Mouse (Mus musculus) CH12.LX (cell line): ENCODE data around the gene Tmem233. TPM values are rescaled to one million over a fixed set of nuclear protein-coding genes. Genes with fewer than 3 reads are reported as not detected.
A peak's percentile ranks its signal among the peaks of the same experiment; 100 is the strongest.

Experiments used
- DNase-seq: peaks from one replicate; pipeline ENCODE4 v3.0.0-alpha.2; 2013; ENCODE audit errors: extremely low read depth
- H3K27ac ChIP-seq: 2 replicates; pipeline ENCODE4 v1.5.1; 2012; ENCODE audit warnings: low read depth, mild to moderate bottlenecking, control low read depth, moderate library complexity; ENCODE audit not compliant: insufficient read depth
- H3K27me3 ChIP-seq: replicated peaks from 2 replicates; pipeline ENCODE3; 2012; ENCODE audit warnings: inconsistent platforms
- H3K36me3 ChIP-seq, 2 experiments: replicated peaks in 1 of 2; 2 replicates each; pipeline versions ENCODE3 to v1.6.1; 2012; ENCODE audit warnings: inconsistent platforms in 1 of 2, low read length in 1 of 2, mild to moderate bottlenecking in 1 of 2, mixed read lengths in 1 of 2, moderate library complexity in 1 of 2; ENCODE audit not compliant: control insufficient read depth in 1 of 2, insufficient read depth in 1 of 2
- H3K4me1 ChIP-seq, 2 experiments: 2 replicates each; pipeline ENCODE4 v1.6.1; 2012; ENCODE audit warnings: inconsistent platforms in 1 of 2, moderate library complexity in 1 of 2; ENCODE audit not compliant: insufficient read depth in 2 of 2, control insufficient read depth in 1 of 2
- H3K4me2 ChIP-seq: 2 replicates; pipeline ENCODE4 v1.6.1; 2012; ENCODE audit warnings: low read depth, mild to moderate bottlenecking, control low read depth; ENCODE audit not compliant: poor library complexity, insufficient read depth, severe bottlenecking
- H3K4me3 ChIP-seq, 3 experiments: fragments of 150-350 bp in 1 of 3; sonication (generic) in 1 of 3; replicated peaks in 1 of 3; 2 replicates each; pipeline versions ENCODE3 to v1.5.1; 2011 to 2012; ENCODE audit warnings: low read depth in 2 of 3, low read length in 2 of 3, mild to moderate bottlenecking in 2 of 3, moderate library complexity in 2 of 3, control low read depth in 1 of 3, improper control_type of control experiment in 1 of 3, inconsistent platforms in 1 of 3, mixed read lengths in 1 of 3; ENCODE audit not compliant: poor library complexity in 1 of 3
- H3K79me2 ChIP-seq: replicated peaks from 2 replicates; pipeline ENCODE4 v1.6.1; 2012; ENCODE audit warnings: mild to moderate bottlenecking, moderate library complexity; ENCODE audit not compliant: control insufficient read depth, poor library complexity, insufficient read depth, severe bottlenecking; ENCODE audit errors: extremely low read depth
- H3K9ac ChIP-seq: 2 replicates; pipeline ENCODE4 v1.6.1; 2012; ENCODE audit warnings: low read depth, mild to moderate bottlenecking, control low read depth, moderate library complexity; ENCODE audit not compliant: insufficient read depth
- H3K9me3 ChIP-seq: replicated peaks from 2 replicates; pipeline ENCODE3; 2012; ENCODE audit warnings: low read length, inconsistent platforms, mixed read lengths
- BHLHE40 ChIP-seq: IDR thresholded peaks from 2 replicates; pipeline ENCODE4 v1.6.1; 2011; ENCODE audit warnings: mild to moderate bottlenecking, low read depth, low read length, improper control_type of control experiment
- EP300 ChIP-seq: IDR thresholded peaks from 2 replicates; pipeline ENCODE4 v1.6.1; 2011; ENCODE audit warnings: low read length, improper control_type of control experiment
- ETS1 ChIP-seq: conservative IDR thresholded peaks from 2 replicates; pipeline ENCODE4 v1.6.1; 2012; ENCODE audit warnings: low read depth, mild to moderate bottlenecking, inconsistent platforms, low read length, improper control_type of control experiment, moderate library complexity
- GABPA ChIP-seq: IDR thresholded peaks from 2 replicates; pipeline ENCODE4 v1.6.1; 2012; ENCODE audit warnings: low read depth, low read length, improper control_type of control experiment, inconsistent platforms; ENCODE audit not compliant: insufficient replicate concordance
- JUN ChIP-seq: IDR thresholded peaks from 2 replicates; pipeline ENCODE4 v1.6.1; 2011; ENCODE audit warnings: low read depth, mild to moderate bottlenecking, low read length, improper control_type of control experiment, moderate library complexity; ENCODE audit not compliant: insufficient read depth
- JUND ChIP-seq: conservative IDR thresholded peaks from 2 replicates; pipeline ENCODE4 v1.6.1; 2011; ENCODE audit warnings: low read depth, low read length, improper control_type of control experiment
- KAT2A ChIP-seq: IDR thresholded peaks from 2 replicates; pipeline ENCODE4 v1.6.1; 2012; ENCODE audit warnings: low read length, improper control_type of control experiment, inconsistent platforms; ENCODE audit not compliant: insufficient replicate concordance
- MAZ ChIP-seq: IDR thresholded peaks from 2 replicates; pipeline ENCODE4 v1.6.1; 2012; ENCODE audit warnings: low read depth, mild to moderate bottlenecking, inconsistent platforms, low read length, improper control_type of control experiment, moderate library complexity
- MEF2A ChIP-seq: IDR thresholded peaks from 2 replicates; pipeline ENCODE4 v1.6.1; 2014; ENCODE audit warnings: low read depth, mild to moderate bottlenecking, inconsistent platforms, low read length, improper control_type of control experiment, borderline replicate concordance
- PAX5 ChIP-seq: IDR thresholded peaks from 2 replicates; pipeline ENCODE4 v1.6.1; 2012; ENCODE audit warnings: low read length, inconsistent platforms, mixed read lengths
- POLR2A ChIP-seq: IDR thresholded peaks from 2 replicates; pipeline ENCODE4 v1.6.1; 2011; ENCODE audit warnings: low read depth, mild to moderate bottlenecking, improper control_type of control experiment, low read length
- POLR2AphosphoS2 ChIP-seq: IDR thresholded peaks from 2 replicates; pipeline ENCODE4 v1.6.1; 2011; ENCODE audit warnings: low read depth, low read length, improper control_type of control experiment
- RAD21 ChIP-seq: IDR thresholded peaks from 2 replicates; pipeline ENCODE4 v1.6.1; 2011; ENCODE audit warnings: low read depth, mild to moderate bottlenecking, low read length, improper control_type of control experiment, moderate library complexity
- RCOR1 ChIP-seq: conservative IDR thresholded peaks from 2 replicates; pipeline ENCODE4 v1.6.1; 2012; ENCODE audit warnings: low read depth, mild to moderate bottlenecking, inconsistent platforms, low read length, improper control_type of control experiment
- SIN3A ChIP-seq: IDR thresholded peaks from 2 replicates; pipeline ENCODE4 v1.6.1; 2012; ENCODE audit warnings: low read length, improper control_type of control experiment, inconsistent platforms
- TCF12 ChIP-seq: IDR thresholded peaks from 2 replicates; pipeline ENCODE4 v1.6.1; 2014; ENCODE audit warnings: low read depth, mild to moderate bottlenecking, inconsistent platforms, low read length, improper control_type of control experiment
- USF1 ChIP-seq: IDR thresholded peaks from 2 replicates; pipeline ENCODE4 v1.6.1; 2014; ENCODE audit warnings: low read depth, mild to moderate bottlenecking, inconsistent platforms, low read length, improper control_type of control experiment
- USF2 ChIP-seq: conservative IDR thresholded peaks from 2 replicates; pipeline ENCODE4 v1.6.1; 2011; ENCODE audit warnings: low read depth, low read length, improper control_type of control experiment
- ZC3H11A ChIP-seq: IDR thresholded peaks from 2 replicates; pipeline ENCODE4 v1.6.1; 2012; ENCODE audit warnings: low read depth, mild to moderate bottlenecking, inconsistent platforms, low read length, improper control_type of control experiment
- ZKSCAN1 ChIP-seq: IDR thresholded peaks from 2 replicates; pipeline ENCODE4 v1.6.1; 2012; ENCODE audit warnings: low read depth, inconsistent platforms, low read length, improper control_type of control experiment, borderline replicate concordance
- dilution Hi-C: fragments of 300-500 bp; cut with MboI; formaldehyde crosslinking; loops from 2 replicates; pipeline ENCODE4 v1.14.3; 2020; ENCODE audit warnings: low sequenced_read_pairs; ENCODE audit not compliant: extremely low pct_unique_long_range_greater_than_20kb, extremely low pct_ligation_motif_present
- in situ Hi-C: fragments of 300-500 bp; cut with MboI; formaldehyde crosslinking; loops from 3 replicates; pipeline ENCODE4 v1.14.3; 2019; ENCODE audit warnings: low sequenced_read_pairs, low pct_ligation_motif_present, low pct_unique_long_range_greater_than_20kb, mixed read lengths
- polyA plus RNA-seq: library from polyadenylated mRNA; unstranded; fragments of >175 nt; gene quantifications from 2 replicates; pipeline ENCODE4 v1.2.1, GENCODE M21; 2012; ENCODE audit warnings: low read depth; ENCODE audit not compliant: insufficient read length
- total RNA-seq, 2 experiments: library from RNA; depleted of rRNA; stranded (reverse); fragments of 300-350 nt in 1 of 2; fragments of >200 nt in 1 of 2; gene quantifications; 2 replicates each; pipeline ENCODE4 v1.2.3; 2012 to 2014

The Tmem233 gene
- total and polyA plus RNA-seq, 3 experiments = not detected

DNA sequence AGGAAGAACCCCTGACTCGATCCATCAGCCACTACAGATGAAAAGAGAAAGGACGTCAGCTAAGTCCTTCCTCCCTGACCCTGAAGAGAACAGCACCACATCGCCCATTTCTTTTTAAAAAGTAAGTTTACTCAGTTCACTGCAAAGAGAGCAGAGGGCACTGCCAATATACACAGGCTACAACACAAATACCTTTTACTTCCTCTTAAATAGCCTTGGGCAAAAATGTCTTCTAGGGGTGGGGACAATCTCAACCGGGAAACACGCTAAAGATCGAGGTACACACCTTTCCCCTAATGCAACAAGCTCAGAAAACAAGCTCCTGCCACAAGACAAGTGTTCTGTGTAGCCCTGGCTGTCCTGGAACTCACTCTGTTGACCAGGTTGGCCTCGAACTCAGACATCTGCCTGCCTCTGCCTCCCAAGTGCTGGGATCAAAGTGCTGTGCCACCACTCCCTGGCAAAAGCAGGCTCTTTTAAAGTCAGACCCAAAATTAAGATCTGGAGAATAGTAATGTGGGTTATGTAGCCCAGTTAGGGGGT, 60.3 kb downstream of the Tmem233 start:
- in situ Hi-C loops (no loop called here), dilution Hi-C loops (no loop called here)
- DNase-seq = no peak
- H3K4me2 ChIP-seq = peak overlapping the region; percentile 89
- peak overlapping the region in 2 of 3 experiments; percentile 80 to 93 for H3K4me3 ChIP-seq
- H3K9me3 ChIP-seq = no peaks in the 10 kb centered on the region
- H3K9ac ChIP-seq = peak overlapping the region; percentile 90
- peaks cover 0 to 20% of the 10 kb centered on the region in 2 experiments; a peak in 2 of 4 replicates for H3K4me1 ChIP-seq
- H3K36me3 ChIP-seq = peaks cover 37 to 48% of the 10 kb centered on the region in 2 experiments
- H3K27me3 ChIP-seq = no peaks in the 10 kb centered on the region
- no peak for TF ChIP-seq SIN3A
- no peak for TF ChIP-seq MAZ
- no peak for TF ChIP-seq JUN
- TF ChIP-seq USF1 = no peak
- no peak for TF ChIP-seq ETS1
- TF ChIP-seq POLR2AphosphoS2 = no peak
- TF ChIP-seq GABPA = no peak
- peaks cover 27% of the 10 kb centered on the region for H3K79me2 ChIP-seq
- no peak overlapping the region for H3K27ac ChIP-seq

DNA sequence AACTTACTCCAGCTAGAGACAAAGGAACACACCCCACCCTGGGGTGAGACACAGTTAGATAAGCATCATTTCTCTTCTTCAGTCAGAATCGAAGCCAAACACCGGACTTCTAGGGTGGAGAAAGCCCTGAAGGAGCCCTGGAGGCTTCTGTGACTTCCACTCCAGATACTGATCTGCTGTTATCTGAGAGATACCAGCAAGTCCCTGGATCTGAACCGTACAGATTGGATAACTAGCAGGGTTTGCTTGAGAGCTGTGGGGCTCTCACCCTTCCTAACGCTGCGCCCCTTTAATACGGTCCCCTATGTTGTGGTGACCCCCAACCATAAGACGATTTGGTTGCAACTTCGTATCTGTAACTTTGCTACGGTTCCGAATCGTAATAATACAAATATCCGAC, 60.9 kb downstream of the Tmem233 start:
- Histone ChIP-seq H3K4me2 (no peak overlapping the region), H3K79me2 (peaks cover 27% of the 10 kb centered on the region), H3K4me1 (peaks cover 0 to 20% of the 10 kb centered on the region in 2 experiments; a peak in 2 of 4 replicates), H3K4me3 (no peak overlapping the region), H3K36me3 (peaks cover 43 to 54% of the 10 kb centered on the region in 2 experiments), H3K9me3 (no peaks in the 10 kb centered on the region), H3K27me3 (no peaks in the 10 kb centered on the region), H3K27ac (no peak overlapping the region), H3K9ac (no peak overlapping the region)
- in situ Hi-C loops = no loop called here
- DNase-seq = no peak
- dilution Hi-C loops = no loop called here
- TF ChIP-seq BHLHE40 (no peak), RAD21 (no peak), POLR2A (no peak), USF1 (no peak), TCF12 (no peak), MEF2A (no peak), PAX5 (no peak), ZKSCAN1 (no peak), USF2 (no peak), JUND (no peak), ZC3H11A (no peak), KAT2A (no peak), MAZ (no peak), RCOR1 (no peak), EP300 (no peak), SIN3A (no peak)
- TF ChIP-seq, all 38 proteins: peak for 0
